Mouse (Mus musculus) adrenal gland, postnatal 4 days (tissue): ENCODE results near the gene Med15. TPM values are rescaled to one million over a fixed set of nuclear protein-coding genes. Genes with fewer than 3 reads are reported as not detected.

Experiments used
- DNase-seq, 2 experiments: peaks; one replicate each; pipeline ENCODE4 v3.0.0; 2021 to 2022; ENCODE audit warnings: low spot score in 2 of 2, mixed read lengths in 2 of 2
- total RNA-seq, 2 experiments: library from RNA; stranded (reverse); gene quantifications; 2 replicates each; pipeline ENCODE4 v1.2.3; 2021

Med15 gene
- total RNA-seq, 2 experiments from 2014 or later = 68.8 to 70.3 TPM

DNA sequence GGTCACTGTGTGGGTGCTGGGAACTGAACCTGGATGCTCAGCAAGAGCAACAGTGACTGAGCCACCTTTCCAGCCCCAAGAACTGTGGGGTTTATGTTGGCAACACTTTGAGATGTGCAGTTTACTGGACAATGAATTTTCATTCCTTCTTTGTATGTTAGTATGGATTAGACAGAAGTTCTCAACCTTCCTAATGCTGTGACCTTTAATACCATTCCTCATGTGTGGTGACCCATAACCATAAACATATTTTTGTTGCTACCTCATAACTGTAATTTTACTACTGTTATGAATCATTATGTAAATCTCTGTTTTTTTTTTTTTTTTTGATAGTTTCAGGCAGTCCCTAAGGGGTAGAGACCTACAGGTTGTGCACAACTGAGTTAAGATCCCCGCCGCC is 955 bp upstream of the Med15 start:
- DNase-seq = no peak

DNA sequence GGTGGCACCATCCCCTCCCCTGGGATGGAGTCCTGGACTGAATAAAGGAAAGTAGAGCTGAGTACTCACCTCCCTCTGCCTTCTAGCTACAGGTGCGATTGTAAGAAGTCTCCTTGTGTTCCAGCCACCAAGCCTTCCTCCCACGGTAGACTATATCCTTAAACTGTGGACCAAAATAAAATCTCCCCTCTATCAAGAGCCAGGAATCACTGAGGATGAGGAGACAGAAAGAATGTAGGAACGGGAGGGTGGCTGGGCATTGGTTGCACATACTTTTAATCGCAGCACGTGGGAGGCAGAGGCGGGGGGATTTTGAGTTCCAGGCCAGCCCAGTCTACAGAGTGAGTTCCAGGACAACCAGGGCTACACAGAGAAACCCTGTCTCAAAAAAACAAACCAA is 260 bp downstream of the Med15 start:
- no peak for DNase-seq

DNA sequence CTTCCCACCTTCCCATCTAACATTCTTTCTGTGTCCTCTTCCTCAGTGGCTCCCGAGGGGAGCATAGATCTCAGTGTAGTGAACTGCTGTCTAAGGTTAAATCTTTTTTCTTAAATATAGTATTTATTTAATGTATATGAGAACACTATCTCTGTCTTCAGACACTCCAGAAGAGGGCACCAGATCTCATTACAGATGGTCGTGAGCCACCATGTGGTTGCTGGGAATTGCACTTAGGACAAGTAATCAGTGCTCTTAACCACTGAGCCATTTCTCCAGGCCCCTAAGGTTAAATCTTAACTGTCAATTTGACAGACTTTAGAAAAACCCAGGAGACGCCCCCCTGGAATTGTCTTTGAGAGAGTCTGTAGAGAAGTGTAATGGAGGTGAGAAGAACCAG is 670 bp downstream of the Med15 start:
- no peak for DNase-seq

DNA sequence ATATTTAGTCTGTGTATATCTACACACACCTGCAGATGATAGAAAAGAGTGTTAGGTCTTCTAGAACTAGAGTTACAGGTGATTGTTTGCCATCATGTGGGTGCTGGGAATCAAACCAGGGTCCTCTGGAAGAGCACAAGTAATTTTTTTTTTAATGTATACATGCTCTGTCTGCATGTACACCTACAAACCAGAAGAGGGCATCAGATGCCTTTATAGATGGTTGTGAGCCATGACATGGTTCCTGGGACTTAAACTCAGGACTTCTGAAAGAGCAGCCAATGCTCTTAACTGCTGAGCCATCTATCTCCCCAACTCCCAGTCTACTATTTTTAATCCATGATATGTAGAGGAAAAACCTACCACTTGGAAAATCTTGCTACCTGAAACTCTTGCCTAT is 2.7 kb downstream of the Med15 start:
- no peak for DNase-seq

DNA sequence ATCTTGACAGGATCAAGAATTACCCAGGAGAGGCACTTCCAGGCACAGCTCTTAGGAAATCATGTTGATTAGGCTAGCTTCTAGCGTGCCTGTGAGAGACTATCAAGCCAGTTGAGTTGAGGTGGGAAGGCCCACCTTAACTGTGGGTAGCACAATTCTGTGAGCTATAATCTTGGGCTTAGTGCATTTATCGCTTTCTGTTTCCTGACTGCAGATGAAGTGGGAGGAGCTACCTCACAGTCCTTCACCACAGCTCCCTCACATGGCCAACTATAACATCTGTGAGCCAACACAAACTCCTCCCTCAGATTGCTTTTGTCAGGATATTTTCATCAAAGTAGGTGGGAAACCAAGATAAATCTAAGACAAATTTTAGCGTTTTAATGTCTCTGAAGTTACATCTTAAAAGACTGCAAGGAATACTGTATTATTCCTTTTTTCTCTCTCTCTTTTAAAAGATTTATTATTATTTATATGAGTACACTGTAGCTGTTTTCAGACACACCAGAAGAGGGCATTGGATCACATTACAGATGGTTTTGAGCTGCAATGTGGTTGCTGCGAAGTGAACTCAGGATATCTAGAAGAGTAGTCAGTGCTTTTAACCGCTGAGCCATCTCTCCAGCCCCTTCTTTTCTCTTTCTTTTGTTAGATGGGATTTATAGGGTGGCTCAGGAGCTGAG is 5.4 kb downstream of the Med15 start:
- no peak for DNase-seq

DNA sequence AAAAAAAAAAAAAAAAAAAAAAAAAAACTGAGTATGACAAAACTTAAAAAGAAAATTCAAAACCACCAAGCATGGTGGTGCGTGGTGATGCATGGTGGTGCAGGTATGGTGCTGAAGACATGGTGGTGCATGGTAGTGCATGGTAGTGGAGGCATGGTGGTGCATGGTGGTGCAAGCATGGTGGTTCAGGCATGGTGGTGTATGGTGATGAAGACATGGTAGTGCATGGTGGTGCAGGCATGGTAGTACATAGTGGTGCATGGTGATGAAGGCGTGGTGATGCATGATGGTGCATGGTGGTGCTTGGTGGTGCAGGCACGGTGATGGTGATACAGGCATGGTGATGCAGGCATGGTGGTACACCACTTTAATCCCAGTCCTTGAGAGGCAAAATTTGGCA is 8.2 kb downstream of the Med15 start:
- DNase-seq = no peak

DNA sequence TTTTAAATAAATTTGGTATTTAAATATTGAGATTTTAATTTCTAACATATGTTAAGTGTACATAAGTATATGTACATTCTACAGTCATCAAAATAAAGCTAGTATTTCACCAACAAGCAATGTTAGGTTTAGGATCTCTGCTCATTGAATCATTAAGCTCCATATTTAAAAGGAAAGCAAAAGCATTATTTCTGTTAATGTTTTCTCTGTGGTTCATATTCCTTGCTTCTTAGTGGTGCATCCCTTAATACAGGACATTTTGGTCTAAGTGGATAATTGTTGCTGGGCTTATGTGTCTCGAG is 9.4 kb downstream of the Med15 start:
- no peak for DNase-seq

DNA sequence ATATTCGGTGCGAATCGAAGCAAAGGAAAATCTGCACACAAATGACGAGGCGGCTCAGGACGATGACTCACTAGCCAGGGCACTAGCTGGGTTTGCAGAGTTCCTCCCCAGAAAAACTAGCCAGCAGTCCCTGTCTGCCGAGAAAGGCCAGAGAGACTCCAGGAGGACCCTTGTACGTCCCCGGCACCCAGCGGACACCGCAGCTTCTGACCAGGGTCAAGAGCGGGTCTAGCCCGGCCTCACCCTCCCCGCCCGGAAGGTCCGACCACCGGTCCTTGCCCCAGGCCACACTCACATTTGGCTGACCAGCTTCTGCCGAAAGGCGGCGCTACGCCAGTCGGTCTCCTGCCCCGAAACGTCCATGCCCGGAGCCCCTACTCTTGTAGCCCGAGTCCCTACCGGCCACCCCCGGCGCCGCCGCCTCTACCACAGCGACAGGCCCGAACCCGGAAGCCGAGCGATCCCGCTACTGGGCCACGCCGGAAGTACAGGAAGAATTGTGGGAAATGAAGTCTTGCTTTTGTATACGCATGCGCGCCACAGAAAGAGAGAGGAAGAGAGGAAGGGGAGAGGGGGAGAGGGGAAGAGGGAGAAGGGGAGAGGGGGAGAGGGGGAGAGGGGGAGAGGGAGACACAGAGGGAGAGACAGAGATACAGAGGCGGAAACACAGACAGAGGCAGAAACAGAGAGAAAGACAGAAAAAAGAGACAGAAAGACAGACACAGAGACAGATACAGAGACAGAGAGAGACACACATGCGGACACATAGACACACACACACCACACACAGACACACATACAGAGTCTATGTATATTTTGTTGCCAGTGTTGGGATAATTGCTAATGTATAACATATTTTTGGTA is 10.0 kb downstream of the Med15 start:
- peak; percentile 72 to 86 for DNase-seq

DNA sequence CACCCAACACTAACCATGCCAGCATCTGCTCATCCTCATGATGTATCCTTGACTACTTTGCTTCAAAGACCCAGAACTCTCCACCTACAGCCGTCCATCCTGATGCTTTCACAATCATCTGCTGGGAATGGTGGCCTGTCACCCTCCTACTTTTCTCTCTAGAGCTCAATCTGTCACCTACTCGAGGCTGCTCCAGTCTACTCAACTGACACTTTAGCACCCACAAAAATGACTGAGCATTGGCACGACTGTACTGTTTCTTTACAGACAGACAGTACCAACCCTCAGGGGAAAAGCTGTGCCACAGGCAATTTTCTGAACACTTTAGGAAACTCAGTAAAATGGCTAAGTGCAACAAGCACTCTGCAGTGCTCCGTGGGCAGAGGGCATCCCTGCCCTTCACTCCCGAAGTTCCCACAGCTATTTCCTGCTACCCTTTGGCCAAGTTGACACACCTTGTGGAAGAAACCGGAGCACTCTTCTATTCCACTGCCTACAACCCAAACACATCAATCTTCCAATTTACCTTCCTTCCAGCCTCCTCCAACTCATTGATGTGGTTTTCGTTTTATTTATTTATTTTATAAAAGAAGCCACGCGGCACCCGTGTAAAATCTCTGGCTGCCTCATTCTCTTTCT is 10.8 kb downstream of the Med15 start:
- no peak for DNase-seq

DNA sequence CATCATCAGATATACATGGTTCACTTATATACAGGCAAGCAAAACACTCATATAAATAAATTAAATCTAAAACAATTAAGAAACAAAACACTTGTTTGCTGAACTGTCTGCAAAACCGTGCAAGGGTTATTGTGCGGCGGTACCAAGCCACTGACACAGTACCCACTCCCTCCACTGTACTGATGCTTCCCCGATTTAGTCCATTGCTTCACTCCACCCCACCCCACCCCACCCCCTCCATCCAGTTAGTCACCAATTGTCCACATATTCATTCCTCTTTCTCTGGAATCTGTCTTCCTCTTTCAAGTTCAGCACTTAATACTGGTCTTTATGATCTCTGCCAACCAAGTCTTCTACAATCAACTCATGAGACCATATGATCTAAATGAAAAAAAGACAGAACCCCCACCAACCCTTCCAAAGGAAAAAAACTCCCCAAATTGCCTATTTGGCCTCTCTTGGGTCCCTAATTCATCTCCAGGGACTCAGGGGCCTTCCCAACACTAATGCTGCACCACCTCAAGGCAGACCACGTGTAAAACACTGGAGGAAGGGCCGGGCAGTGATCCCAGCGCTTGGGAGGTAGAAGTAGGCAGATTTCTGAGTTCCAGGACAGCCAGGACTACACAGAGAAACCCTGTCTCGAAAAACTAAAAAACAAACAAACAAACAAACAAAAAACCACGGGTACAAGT is 11.4 kb downstream of the Med15 start:
- no peak for DNase-seq

DNA sequence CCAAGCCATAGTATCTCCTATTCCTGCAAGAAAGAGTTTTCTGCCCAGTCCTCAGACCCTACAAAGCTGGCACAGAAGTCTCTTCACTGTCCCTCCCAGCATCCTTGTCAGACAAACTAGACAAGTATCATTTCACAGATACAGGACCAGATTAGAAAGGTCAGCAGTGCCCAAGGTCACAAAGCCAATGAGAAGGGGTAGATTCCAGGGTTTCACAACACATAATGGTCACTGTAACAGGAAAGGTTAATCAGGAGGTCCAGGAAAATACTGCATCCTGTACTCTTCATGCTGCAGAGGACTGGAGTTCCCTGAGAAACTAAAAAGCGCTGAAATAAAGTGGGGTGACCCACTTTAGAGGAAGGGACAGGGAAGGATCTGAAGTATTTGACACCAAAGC is 14.9 kb downstream of the Med15 start:
- no peak for DNase-seq

DNA sequence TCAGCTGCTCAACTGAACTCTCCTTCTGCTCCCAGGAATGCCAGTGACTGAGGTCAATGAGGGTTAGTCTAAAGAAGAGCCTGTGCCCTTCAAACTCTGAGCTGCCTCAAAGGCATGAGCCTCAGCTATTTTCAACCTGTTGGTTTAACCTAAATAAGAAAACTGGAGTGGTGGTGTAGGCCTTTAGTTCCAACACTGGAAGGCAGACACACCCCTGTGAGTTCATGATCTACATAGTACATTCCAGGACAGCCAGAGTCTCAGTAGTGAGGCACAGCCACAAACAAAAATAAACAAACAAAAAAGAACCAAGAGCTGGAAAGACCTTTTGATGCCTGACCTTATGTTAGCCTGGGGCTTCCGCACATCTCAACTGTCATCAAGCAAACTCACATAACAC is 25.1 kb downstream of the Med15 start:
- no peak for DNase-seq

DNA sequence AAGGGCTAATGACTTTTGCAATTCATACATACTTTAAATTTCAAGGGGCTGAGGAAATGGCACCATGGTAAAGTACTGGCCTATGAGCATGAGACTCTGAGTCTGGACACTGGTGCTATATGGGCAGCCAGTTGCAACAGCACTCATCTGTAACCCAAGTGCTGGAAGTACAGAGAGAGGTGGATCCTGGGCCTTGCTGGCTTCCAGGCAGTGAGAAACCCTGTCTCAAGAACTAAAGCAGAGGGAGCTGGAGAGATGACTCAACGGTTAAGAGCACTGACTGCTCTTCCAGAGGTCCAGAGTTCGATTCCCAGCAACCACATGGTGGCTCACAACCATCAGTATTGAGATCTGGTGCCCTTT is 31.7 kb downstream of the Med15 start:
- DNase-seq = no peak

DNA sequence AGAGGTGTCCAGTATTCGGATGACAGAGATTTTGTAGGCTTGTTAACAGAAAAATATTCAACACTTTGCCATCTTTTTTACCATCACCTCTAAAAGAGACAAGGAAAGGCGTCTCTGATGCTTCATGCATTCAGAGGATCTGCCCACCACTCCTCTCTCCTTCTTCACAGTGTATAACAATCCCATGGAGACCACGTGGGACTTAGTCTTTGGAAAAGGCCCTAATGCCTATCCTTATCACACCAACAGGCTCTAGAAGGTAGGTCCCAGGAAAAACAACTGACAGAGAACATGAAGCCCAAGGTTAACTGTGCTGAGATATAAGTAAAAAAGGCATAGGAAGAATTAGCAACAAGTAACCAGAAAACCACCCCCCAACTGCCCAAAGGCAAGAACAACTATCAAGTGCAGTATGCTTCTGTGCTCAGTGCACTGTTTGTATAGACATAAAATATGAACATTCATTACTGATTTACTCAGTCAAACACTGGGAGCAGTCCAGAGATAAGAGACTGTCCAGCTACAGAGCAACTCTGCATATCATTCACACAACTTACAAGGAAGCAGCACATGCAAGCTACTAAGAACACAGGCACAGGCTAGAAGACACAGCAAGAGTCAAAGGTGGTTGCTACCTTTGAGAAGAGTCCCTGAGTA is 32.2 kb downstream of the Med15 start:
- DNase-seq = no peak

DNA sequence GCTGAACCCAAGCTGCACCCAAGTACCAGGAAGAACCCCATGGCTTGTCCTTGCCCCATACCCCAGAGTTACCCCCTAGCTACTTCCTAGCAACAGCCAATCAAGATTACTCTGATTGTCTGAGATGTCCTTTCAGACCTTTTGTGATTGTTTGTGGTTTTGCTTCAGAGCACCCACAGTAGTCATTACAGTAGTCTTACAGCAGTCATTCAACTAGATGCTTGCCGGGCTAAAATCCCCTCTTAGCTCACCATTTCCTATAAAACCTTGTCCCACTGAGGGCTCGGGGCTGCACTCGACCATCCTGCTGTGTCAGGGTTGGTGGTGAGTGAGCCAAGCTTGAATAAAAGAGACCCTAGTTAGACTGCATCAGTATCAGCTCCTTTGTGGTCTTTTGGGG is 37.8 kb downstream of the Med15 start:
- DNase-seq = no peak

DNA sequence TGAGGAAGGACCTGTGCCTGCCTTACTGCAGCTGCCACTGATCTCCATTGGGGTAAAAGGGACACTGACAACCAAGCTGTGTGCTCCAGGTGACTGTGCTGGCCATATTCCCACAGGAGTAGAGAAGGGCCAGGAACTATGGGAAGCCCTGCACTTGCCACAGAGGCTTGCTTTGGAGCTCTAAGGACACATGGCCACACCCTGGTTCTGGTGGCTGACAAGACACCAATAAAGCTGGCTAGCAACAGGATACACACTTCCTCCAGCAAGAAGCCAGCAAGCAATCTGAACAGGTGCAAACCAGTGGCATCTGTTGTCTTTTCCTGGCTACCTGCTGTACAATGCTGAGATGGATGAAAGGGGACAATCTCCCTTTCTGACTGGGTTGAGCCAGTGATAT is 62.8 kb downstream of the Med15 start:
- no peak for DNase-seq

DNA sequence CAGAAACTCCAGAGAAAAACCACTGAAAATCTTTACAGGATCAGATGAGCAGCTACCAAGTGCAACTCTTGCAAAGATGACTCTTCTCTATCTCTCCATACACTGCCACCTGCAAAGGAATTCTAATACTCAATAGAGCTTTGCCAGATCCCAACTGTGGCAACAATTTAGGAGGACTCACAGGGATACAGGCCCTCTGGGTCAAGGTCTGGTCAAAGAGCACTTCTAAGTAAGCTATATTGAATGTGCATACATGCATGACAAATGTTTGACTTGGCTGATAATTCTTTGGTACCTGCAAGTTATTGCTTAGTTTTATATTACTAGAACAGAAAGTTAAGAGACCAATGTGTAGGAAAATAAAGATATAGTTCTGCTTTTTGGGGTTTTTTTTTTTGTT is 67.1 kb downstream of the Med15 start:
- no peak for DNase-seq

DNA sequence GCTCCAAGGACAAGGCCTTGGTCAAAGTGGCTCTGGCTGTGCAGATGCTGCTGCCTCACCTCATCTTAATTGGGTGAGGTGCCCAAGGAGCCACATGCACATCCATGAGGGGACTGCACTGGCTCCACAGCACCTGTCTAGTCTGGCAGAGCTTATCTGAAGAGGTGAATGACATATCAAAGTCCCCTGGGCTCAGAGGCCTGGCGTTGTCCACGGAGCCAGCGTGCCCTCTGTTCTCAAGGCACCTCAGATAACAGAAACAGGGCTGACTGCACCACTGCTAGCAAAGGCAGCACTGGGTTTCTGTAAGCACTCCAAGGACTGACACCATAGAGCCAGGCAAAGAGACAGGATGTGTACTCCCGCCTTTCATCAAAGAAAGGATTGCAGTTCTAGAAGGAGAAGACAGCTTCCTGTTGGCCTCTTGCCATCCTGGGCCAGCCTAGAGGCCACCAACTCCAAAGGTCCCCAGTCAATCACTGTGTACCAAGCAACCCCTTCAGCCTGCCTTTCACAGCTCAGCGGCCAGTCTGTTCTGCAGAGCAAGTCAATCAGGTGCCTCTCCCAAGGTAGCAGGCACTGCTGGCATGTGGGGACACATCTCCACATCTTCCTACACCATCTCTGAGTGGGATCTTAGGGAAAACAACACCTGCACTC is 76.3 kb downstream of the Med15 start:
- DNase-seq = no peak

DNA sequence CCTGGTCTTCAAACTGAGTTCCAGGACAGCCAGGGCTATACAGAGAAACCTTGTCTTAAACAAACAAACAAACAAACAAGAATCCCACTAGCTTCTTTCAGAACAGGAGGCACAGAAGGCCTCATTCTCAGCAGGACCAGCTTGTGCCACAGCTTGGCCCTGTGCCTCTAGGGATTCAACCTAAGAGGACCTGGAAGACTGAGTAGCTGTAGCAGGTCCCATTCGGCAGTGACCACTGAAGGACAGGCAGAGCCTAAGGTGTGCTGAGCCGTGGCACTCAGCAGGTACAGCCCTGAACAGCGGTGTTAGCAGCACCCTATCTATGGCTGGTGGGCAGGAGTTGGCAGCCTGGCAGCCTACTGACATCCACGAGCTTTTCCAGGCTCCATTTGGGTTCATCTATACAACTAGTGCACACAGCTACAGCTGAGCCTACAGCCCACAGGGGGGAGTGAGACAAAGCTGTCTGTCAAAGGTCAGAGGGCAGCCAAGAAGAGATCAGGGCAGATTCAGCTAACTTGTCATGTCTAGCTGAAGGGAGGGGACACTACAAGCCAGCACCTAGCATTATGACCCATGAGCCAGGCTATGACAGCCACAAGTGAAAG is 78.4 kb downstream of the Med15 start:
- DNase-seq = no peak

DNA sequence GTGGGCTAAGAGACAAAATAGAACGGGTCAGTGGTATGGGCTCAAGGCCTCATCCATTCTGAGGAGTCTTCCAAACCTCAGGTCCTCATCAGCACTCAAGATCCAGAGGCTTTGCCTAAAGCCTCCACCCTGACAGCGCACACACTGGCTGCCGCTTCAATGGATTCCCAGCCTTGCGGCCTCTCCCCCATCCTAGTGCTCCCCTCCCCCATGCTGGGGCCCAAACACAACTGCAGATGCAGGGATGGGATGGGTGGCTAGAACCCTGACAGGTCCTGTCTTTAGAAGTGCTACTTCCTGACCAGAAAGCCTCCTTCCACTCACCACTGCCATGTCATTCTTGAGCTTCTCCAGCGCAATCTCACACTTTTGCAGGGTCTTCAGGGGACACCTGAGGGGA is 79.1 kb downstream of the Med15 start:
- DNase-seq = no peak

DNA sequence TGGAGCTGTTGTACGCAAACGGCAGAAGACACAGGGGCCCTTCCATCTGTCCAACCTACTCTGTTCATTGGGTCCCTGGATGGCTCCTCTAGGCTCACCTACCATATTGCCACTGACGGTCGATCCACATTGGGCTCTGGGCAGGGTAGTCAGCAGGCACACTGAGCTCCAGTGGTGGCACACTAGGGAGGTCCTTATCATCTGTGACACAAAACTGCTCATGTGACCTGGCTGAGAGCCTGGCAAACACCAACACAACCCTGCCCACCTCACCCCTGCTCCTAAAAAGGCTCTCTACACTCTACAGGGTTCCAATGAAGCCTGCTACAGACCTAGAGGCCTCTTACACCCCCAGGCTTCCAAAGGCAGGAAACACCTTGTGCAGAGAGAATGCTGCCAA is 80.1 kb downstream of the Med15 start:
- DNase-seq = no peak
